Mouse (Mus musculus): Measurements from ENCODE around the gene Aftph. TPM values are rescaled to one million over a fixed set of nuclear protein-coding genes. Genes with fewer than 3 reads are reported as not detected.

Gene Aftph
- polyA plus RNA-seq, 1 experiment = 34.8 TPM

DNA sequence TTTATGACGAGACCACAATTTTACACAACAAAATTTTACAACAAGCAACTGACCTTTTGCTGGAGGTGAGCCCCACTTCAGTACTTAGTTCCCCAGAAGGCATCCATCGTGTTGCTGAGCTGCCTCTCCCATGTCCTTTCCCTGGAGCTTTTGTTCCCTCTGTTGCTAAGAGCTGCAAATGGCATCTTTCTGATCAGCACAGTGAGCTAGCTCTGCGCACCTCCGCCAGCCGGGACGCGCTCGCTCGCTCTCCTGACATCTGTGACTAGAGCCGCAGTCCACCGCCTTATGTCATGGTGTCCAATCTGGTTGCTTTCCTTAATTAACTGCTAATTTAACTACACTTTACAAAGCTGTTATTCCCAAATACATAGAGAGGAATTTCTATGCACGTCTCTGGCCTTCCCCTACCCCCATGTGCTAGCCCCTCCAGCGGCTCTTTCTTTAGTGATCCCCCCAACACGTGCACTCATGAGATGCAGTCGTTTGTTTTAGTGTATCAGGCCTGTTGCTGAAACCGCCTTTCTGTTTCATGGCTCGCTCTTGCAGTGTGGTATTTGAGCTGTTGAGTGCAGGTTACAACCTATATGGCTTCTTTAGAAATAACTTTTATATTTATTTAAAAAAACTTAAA lies 91.3 kb downstream of the Aftph start:
- TF ChIP-seq CTCF (IDR thresholded peaks at IDR 0.05; ENCODE audit: low read depth, low read length) (no peak), POLR2A (IDR thresholded peaks at IDR 0.05; ENCODE audit: insufficient read depth, low read length) (no peak), EP300 (IDR thresholded peaks at IDR 0.05; ENCODE audit: insufficient read depth, low read depth, low read length) (no peak)
- Histone ChIP-seq H3K9me3 (replicated peaks; ENCODE audit: control insufficient read depth, insufficient read depth, low read length, poor library complexity, severe bottlenecking) (no peaks in the 10 kb centered on the region), H3K36me3 (ENCODE audit: control insufficient read depth, insufficient read depth, low read length, poor library complexity, severe bottlenecking) (no peaks in the 10 kb centered on the region; the same call in 1 of the 2 replicates), H3K27ac (ENCODE audit: insufficient read depth, low read length) (no peak overlapping the region), H3K4me3 (ENCODE audit: low read depth, low read length) (peak overlapping the region; percentile 15; the same call in 1 of the 2 replicates), H3K27me3 (ENCODE audit: control insufficient read depth, insufficient read depth, low read length, poor library complexity, severe bottlenecking) (no peaks in the 10 kb centered on the region), H3K4me1 (ENCODE audit: control insufficient read depth, insufficient read depth, low read length) (peaks cover 2% of the 10 kb centered on the region), H3K9ac (ENCODE audit: low read depth, poor library complexity, severe bottlenecking) (0 out of 2 replicates have a peak overlapping the region, but pooled peaks have one; percentile 7)

DNA sequence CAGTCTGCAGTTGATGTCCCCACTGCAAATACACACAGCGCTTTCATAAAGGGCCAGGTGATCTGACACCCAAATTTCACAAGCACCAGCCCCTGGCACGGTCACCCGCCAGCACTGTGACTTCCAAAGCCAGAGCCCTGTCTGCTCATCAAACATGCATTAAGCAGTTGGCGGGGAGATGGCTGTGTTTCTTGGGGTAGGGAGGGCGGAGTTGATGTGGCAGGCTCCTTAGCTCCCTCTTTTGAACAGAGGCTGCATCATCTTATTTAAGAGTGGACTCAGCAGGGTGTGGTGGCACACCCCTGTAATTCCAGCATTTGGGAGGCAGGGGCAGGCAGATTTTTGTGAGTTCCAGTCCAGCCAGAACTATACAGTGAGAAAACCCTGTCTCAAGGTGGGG lies 91.9 kb downstream of the Aftph start:
- Histone ChIP-seq H3K27ac (ENCODE audit: insufficient read depth, low read length) (no peak overlapping the region), H3K4me3 (ENCODE audit: low read depth, low read length) (no peak overlapping the region), H3K27me3 (ENCODE audit: control insufficient read depth, insufficient read depth, low read length, poor library complexity, severe bottlenecking) (no peaks in the 10 kb centered on the region), H3K9ac (ENCODE audit: low read depth, poor library complexity, severe bottlenecking) (no peak overlapping the region), H3K36me3 (ENCODE audit: control insufficient read depth, insufficient read depth, low read length, poor library complexity, severe bottlenecking) (no peaks in the 10 kb centered on the region; the same call in 1 of the 2 replicates), H3K4me1 (ENCODE audit: control insufficient read depth, insufficient read depth, low read length) (peaks cover 2% of the 10 kb centered on the region), H3K9me3 (replicated peaks; ENCODE audit: control insufficient read depth, insufficient read depth, low read length, poor library complexity, severe bottlenecking) (no peaks in the 10 kb centered on the region)
- TF ChIP-seq POLR2A (IDR thresholded peaks at IDR 0.05; ENCODE audit: insufficient read depth, low read length) (no peak), CTCF (IDR thresholded peaks at IDR 0.05; ENCODE audit: low read depth, low read length) (no peak), EP300 (IDR thresholded peaks at IDR 0.05; ENCODE audit: insufficient read depth, low read depth, low read length) (no peak)

DNA sequence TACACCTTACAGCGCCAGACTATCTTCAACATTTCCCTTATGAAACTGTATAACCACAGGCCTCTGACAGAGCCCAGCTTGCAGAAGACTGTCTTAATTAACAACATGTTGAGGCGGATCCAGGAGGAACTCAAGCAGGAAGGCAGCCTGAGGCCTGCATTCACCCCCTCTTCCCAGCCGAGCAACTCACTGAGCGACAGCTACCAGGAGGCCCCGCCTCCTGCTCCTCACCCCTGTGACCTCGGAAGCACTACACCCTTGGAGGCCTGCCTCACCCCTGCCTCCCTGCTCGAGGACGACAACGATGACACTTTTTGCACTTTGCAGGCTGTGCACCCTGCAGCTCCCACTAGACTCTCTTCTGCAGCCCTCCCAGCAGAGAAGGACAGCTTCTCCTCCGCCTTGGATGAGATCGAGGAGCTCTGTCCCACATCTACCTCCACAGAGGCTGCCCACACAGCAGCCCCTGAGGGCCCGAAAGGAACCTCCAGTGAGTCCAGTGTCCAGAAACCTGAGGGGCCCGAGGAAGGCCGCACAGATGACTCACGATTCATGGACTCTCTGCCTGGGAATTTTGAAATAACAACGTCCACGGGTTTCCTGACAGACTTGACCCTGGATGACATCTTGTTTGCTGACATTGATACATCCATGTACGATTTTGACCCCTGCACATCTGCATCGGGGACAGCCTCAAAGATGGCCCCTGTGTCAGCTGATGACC lies 93.3 kb downstream of the Aftph start:
- Histone ChIP-seq H3K36me3 (ENCODE audit: control insufficient read depth, insufficient read depth, low read length, poor library complexity, severe bottlenecking) (no peaks in the 10 kb centered on the region), H3K4me1 (ENCODE audit: control insufficient read depth, insufficient read depth, low read length) (peaks cover 2% of the 10 kb centered on the region), H3K4me3 (ENCODE audit: low read depth, low read length) (0 out of 2 replicates have a peak overlapping the region, but pooled peaks have one; percentile 5), H3K9ac (ENCODE audit: low read depth, poor library complexity, severe bottlenecking) (no peak overlapping the region), H3K27me3 (ENCODE audit: control insufficient read depth, insufficient read depth, low read length, poor library complexity, severe bottlenecking) (no peaks in the 10 kb centered on the region), H3K9me3 (replicated peaks; ENCODE audit: control insufficient read depth, insufficient read depth, low read length, poor library complexity, severe bottlenecking) (no peaks in the 10 kb centered on the region), H3K27ac (ENCODE audit: insufficient read depth, low read length) (peak overlapping the region; percentile 39)
- TF ChIP-seq EP300 (IDR thresholded peaks at IDR 0.05; ENCODE audit: insufficient read depth, low read depth, low read length) (0 out of 2 replicates have a peak, but pooled peaks have one; percentile 59), CTCF (IDR thresholded peaks at IDR 0.05; ENCODE audit: low read depth, low read length) (no peak)

DNA sequence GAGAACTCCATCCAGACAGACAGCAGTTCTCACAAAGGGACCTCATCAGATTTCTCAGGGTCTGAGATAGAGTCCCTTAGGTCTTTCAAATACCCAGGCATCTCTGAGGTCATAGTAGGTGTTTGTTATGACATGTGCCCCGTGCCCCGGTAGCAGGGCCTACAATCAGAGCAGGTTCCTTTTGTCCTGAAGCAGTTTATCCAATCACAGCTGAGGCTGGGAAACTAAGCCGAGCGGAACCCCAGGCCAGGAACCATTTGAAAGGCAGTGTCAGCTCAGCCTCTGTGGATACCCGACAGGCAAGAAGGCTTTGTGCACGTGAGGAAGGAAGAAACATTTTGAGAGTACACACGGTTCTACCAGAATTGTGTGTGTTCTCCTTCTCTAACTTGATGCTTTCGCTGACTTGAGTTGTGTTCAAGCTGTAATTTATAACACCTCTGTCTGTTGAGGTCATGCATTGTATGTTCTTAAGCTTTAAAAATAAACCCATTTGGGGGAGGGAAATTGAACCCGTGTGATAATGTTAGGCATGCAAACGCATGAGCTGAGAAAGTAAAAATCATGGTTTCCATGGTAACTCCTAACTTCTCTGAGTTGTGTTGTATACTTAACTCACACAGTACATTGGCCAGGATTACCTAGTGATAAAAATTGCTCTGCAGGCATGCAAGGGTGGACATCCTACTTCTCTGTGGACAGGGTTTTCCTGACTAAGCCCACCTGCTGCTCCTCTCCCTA lies 94.2 kb downstream of the Aftph start:
- Histone ChIP-seq H3K27ac (ENCODE audit: insufficient read depth, low read length) (peak overlapping the region; percentile 39), H3K4me3 (ENCODE audit: low read depth, low read length) (no peak overlapping the region), H3K4me1 (ENCODE audit: control insufficient read depth, insufficient read depth, low read length) (peaks cover 4% of the 10 kb centered on the region), H3K9me3 (replicated peaks; ENCODE audit: control insufficient read depth, insufficient read depth, low read length, poor library complexity, severe bottlenecking) (no peaks in the 10 kb centered on the region), H3K27me3 (ENCODE audit: control insufficient read depth, insufficient read depth, low read length, poor library complexity, severe bottlenecking) (no peaks in the 10 kb centered on the region), H3K36me3 (ENCODE audit: control insufficient read depth, insufficient read depth, low read length, poor library complexity, severe bottlenecking) (no peaks in the 10 kb centered on the region), H3K9ac (ENCODE audit: low read depth, poor library complexity, severe bottlenecking) (no peak overlapping the region)
- TF ChIP-seq CTCF (IDR thresholded peaks at IDR 0.05; ENCODE audit: low read depth, low read length) (no peak), EP300 (IDR thresholded peaks at IDR 0.05; ENCODE audit: insufficient read depth, low read depth, low read length) (no peak), POLR2A (IDR thresholded peaks at IDR 0.05; ENCODE audit: insufficient read depth, low read length) (no peak)

- H3K27me3 ChIP-seq (ENCODE audit: control insufficient read depth, insufficient read depth, low read length, poor library complexity, severe bottlenecking) = no peaks in the 10 kb centered on the region
- TF ChIP-seq EP300 (IDR thresholded peaks at IDR 0.05; ENCODE audit: insufficient read depth, low read depth, low read length) (no peak), CTCF (IDR thresholded peaks at IDR 0.05; ENCODE audit: low read depth, low read length) (no peak), POLR2A (IDR thresholded peaks at IDR 0.05; ENCODE audit: insufficient read depth, low read length) (no peak)
- H3K9ac ChIP-seq (ENCODE audit: low read depth, poor library complexity, severe bottlenecking) = no peak overlapping the region
- H3K9me3 ChIP-seq (replicated peaks; ENCODE audit: control insufficient read depth, insufficient read depth, low read length, poor library complexity, severe bottlenecking) = no peaks in the 10 kb centered on the region
- no peaks in the 10 kb centered on the region for H3K36me3 ChIP-seq (ENCODE audit: control insufficient read depth, insufficient read depth, low read length, poor library complexity, severe bottlenecking)
- H3K27ac ChIP-seq (ENCODE audit: insufficient read depth, low read length) = peak overlapping the region; percentile 39
- H3K4me1 ChIP-seq (ENCODE audit: control insufficient read depth, insufficient read depth, low read length) = peaks cover 6% of the 10 kb centered on the region
- no peak overlapping the region for H3K4me3 ChIP-seq (ENCODE audit: low read depth, low read length)
Measured at GRCm38 (mm10) chr11:20646142-20646541, 95.2 kb downstream of the Aftph start.

Data from ES-Bruce4 (cell line).